Mouse (Mus musculus): Measurements from ENCODE around the gene Klhl26.

Klhl26 gene

DNA sequence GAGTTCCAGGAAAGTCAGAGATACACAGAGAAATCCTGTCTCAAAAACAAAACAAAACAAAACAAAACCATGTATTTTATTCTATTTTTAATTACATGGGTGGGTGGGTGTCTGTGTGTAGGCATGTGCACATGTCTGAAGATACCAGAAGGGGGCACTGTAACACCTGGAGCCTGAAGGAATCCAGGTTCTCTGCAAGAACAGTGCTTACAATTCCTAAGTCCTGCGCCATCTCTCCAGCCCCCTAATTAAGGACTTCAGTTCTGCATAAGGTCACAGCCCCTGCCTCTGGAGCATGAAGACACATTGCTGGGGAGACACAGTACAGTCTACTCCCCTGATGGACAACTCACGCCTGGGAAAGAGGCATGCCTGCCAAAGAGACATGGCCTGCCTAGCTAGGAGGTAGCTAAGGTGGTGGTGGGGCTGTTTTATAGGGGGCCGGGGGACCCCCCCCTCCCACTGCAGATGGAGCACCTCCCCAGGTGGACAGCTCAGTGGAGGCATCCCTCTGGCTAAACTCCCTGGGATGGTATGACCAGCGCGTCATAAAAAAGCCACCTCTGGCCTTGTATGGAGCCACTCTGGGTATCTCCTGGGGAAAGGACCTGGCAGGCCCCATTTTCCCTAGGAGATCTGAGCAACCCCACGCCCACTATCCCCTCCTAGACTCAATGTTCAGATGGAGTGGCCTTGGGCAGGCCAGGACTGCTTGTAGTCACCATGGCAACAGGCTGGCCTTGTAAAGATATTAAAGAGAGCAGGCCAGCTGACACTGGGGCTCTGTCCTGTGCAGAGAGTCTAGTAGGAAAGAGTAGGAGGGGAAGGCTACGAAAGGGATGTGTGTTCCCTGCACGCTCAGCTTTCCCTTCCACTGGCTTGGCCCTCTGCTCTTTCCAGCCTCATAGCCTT, 61.0 kb downstream of the Klhl26 start:
- in situ Hi-C loops (cut with MboI; ENCODE audit: low sequenced_read_pairs), result loop anchor here (10.0 kb wide), 1 partner anchor 89 kb away; the partner anchor contains the start of gene Rex1bd

DNA sequence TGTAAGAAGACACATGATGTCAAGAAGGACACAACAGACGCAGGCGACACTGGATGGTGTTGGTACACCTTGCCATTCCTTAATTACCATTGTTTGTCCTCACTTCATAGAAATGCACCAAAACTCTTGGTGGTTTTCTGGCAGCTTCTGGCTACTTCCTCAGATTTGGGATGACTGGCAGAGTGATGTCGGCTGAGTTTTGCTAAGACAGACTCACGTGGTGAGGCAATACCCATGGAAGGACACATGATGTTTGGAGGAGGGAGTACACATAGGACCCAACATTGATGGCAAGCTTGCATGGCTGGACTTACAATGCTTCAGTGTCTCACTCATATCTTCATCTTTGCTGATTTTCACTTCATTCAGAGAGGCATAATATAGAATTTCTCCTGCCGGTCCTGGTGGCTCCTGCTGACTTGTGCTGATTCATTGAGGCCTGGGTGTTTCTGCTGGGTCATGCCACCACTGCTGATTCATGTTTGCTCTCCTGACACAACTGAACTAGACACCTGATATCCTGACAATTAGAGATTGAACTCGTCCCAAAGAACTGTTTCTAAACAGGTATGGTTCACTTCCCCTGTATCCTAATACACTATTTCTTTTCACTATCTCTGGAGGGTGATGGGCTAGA, 62.3 kb downstream of the Klhl26 start:
- in situ Hi-C loops (cut with MboI; ENCODE audit: low sequenced_read_pairs), result loop anchor here (10.0 kb wide), 1 partner anchor 90 kb away; the partner anchor contains the start of gene Rex1bd

DNA sequence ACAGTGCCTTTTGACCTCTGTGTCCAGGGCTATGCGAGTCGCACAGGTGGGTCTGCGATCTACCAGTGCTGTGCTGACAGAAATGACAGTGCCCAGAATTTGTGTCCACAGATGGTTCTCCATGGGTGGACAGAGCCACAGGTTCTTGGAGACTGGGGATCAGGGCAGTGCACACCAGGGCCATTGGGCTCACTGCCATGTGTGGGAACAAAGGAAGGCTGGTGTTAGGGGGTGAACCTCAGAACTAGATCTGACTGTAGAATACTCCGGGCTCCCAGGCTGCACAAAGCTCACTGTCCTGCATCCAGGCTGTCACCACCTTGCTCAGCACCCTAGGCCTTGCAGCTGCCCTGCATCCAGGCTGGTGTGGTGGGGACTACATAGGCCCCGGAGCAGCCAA, 66.5 kb downstream of the Klhl26 start:
- in situ Hi-C loops (cut with MboI; ENCODE audit: low sequenced_read_pairs), result loop anchor here (10.0 kb wide), 1 partner anchor 95 kb away; the partner anchor contains the start of gene Rex1bd

DNA sequence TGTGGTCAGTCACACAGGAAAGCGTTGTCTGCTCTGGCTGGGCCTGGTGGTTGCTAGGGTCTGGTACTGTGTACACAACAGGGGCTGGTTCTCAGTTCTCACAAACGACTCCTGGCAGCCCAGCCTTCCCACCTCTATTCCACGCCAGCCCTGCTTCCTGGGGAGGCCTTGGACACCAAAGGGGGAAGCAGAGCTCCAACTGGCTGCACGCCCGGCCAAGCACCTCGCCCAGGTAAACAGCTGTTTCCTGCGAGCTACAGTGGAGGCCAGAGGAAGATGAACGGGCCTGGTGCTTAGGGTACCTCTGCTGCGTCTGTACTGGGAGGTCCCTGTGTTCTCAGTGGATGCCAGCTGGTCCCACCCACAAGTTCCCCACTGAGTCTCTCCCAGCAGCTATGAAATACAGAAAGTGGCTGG, 67.3 kb downstream of the Klhl26 start:
- in situ Hi-C loops (cut with MboI; ENCODE audit: low sequenced_read_pairs), result no loop called here

DNA sequence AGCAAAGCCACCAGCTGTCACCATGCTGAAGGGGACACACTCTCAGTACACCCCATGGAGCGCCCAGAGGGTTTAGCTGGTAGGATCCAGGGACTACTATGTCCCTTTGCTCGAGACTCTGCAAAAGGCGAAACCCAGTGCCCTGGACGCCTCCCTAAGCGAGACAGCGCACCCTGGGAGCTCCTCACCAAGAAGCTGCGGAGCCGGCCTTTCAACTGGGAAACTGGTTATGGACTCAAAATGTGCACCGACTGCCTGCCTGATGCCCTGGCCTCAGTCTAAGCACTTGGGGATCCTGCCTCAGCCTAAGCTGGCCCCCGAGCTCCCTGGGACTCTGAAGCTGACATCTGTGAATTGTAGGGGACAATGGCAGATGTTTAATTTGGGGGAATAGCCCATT, 67.7 kb downstream of the Klhl26 start:
- in situ Hi-C loops (cut with MboI; ENCODE audit: low sequenced_read_pairs), result no loop called here

DNA sequence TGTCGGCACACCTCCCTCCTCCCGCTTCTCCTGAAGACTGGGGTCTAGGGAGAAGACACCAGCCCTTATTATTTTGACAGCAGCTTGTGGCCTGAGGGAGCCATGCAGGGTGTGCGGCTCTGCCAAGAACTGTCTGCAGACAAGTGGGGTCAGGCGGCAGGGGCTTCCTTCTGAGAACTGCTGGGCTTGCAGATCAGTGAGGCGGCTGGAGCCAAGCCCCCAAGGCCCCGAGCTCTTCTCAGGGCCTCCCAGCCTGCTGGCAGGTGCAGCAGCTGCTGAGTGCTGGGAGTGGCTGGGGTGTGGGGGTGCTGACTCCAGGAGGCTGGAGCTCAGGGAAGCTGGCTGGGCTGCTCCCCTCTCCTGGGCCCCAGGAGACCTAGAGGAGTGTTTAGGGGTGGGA, 68.5 kb downstream of the Klhl26 start:
- in situ Hi-C loops (cut with MboI; ENCODE audit: low sequenced_read_pairs), result no loop called here

DNA sequence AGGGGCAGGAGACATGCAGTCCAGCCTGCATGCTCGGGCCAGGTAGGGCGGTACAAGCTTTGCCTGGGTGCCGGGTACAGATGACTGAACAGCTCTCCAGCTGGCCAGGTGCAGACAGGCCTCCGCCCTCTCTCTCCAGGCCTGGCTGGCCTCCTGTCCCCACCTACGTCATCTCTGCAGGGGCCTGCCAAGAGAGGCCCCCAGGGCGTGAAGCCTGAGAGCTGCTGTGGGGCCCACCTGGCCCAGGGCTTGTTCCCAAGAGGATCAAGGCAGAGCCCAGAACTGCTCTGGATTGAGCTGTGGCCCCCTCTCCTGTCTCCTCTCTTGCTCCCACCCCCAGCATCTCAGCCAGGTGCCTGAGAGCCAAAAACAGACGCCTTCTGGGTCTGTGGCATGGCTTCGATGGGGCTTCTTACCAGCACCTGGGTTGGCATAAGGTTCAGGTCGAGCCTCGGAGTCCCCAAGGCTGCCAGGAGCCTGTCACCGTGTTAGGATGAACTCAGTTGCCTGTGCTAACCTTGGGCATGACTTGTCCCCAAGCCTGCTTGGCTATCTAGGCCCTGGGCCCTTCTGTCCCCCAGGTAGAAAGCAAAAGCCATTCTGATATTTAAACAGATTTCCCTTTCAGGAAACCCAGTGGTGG, 70.2 kb downstream of the Klhl26 start:
- in situ Hi-C loops (cut with MboI; ENCODE audit: low sequenced_read_pairs), result no loop called here

DNA sequence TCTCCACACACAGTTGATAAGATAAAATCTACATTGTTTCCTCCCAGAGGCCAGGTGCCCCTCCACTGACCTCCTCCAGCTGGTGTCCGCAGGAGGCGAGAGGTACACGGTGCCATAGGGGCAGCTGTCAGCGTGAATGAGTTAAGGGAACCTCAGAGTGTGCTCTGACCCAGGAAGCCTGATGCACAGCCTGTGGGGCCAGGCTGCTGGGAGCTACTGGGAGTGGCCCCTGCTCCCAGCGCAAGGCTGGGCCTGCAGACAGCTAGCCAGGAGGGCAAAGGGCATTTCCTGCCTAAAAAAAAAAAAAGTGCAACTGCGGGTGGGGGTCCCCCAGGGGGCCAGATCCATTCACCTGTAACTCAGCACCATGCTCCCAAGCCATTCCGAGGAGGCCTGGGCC, 71.6 kb downstream of the Klhl26 start:
- in situ Hi-C loops (cut with MboI; ENCODE audit: low sequenced_read_pairs), result no loop called here

DNA sequence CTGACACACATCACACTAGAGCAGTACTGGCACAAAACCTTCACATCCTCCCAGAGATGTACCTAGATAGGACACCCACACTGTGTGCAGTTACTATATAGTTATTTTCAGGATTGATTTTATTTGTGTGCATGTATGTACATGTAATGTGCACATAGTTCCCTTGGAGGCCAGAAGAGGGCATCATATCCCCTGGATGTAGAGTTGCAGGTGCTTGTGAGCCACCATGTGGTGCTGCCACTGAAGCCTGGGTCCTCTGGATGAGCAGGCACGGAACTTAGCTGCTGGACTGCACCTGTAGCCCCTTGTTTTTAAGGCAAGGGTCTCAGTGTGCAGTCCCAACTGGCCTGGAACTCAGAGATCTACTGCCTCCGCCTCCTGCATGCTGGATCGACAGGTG, 72.6 kb downstream of the Klhl26 start:
- in situ Hi-C loops (cut with MboI; ENCODE audit: low sequenced_read_pairs), result no loop called here

Measured in CH12F3 (cell line).